Mouse (Mus musculus): ENCODE results near the gene Grin1.
A peak's percentile ranks its signal among the peaks of the same experiment; 100 is the strongest.

The Grin1 gene

GRCm38 (mm10) chr2:25287927-25288649 lies 30.9 kb downstream of the Grin1 start, which contains the start of gene Tmem210:
Gene Tmem210 (plus strand): TSS chr2:25288145.
- DNase-seq (ENCODE audit: low read depth, low spot score) = no peak

DNA sequence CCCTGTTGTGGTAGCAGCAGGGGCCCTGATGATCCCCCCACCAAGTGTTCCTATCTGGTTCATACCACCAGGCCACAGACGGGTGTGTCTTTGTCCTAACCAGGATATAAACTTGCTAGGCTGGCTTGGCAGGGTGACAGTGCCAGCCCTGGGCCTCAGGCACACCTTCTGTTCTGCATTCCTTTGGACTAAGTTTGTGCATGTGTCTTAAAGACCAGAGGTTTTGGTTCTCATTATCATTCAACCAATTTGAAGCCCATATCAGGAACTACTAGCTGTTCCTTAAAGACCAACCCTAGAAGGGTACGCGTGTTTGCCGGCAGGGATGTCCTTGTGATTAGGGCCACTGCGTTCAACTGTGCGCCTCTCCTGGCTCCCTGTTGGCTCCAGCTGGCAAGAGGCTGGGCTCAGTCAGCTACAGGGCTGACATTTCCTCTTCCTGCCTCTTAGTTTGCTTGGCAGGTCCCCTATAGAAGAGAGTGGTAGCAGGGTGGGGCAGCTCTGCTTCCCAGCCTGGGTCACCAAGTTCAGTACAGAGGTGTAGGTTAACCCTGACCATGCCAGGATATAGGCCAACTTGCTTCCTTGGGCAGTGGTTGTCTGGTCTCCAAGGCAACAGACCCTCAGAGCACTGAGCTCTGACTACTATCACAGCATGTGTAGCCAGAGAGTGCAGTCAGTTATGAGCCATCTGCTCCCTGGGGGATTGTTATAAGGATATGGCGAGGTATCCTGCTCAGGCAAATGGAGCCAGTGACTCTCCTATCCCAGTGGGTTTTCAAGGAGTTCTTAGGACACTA lies 31.9 kb downstream of the Grin1 start:
- no peak for DNase-seq (ENCODE audit: low read depth, low spot score)

DNA sequence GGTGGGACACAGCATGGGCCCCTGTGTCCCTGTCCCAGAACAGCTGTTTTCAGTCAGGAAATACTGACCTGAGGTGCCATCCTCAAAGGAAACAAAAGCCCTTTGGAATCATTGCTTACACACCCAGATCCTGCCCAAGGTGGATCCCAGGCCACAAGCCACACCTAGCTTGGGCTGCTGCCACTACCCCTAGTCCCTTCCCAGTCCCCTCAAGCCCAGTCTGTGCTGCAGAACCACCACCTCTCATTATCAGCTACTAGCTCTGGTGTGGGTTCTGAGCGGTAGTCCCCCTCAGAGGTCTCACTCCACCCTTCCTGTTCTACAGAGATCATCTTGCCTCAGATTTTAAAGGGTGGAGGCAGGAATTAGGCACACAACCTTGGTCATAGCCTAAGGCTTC lies 32.7 kb downstream of the Grin1 start:
- no peak for DNase-seq (ENCODE audit: low read depth, low spot score)

DNA sequence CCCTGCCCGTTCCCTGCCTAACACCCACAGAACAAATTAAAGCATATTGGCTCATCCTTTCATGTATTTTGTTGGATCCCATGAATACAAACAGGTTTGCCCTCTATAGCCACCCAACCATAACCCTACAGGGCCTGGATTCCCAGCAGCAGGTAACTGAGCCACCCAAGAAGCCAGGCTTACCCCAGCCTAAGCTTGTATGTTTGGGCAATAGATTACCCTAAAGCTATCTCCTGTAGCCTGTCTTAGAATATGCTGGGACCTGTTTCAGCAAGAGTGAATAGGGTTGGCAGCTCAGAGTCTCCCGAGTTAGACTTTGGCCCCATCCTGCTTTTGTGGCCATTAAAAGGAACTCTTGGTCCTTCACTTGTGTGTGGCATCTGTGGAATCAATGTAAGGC lies 33.4 kb downstream of the Grin1 start:
- no peak for DNase-seq (ENCODE audit: low read depth, low spot score)

DNA sequence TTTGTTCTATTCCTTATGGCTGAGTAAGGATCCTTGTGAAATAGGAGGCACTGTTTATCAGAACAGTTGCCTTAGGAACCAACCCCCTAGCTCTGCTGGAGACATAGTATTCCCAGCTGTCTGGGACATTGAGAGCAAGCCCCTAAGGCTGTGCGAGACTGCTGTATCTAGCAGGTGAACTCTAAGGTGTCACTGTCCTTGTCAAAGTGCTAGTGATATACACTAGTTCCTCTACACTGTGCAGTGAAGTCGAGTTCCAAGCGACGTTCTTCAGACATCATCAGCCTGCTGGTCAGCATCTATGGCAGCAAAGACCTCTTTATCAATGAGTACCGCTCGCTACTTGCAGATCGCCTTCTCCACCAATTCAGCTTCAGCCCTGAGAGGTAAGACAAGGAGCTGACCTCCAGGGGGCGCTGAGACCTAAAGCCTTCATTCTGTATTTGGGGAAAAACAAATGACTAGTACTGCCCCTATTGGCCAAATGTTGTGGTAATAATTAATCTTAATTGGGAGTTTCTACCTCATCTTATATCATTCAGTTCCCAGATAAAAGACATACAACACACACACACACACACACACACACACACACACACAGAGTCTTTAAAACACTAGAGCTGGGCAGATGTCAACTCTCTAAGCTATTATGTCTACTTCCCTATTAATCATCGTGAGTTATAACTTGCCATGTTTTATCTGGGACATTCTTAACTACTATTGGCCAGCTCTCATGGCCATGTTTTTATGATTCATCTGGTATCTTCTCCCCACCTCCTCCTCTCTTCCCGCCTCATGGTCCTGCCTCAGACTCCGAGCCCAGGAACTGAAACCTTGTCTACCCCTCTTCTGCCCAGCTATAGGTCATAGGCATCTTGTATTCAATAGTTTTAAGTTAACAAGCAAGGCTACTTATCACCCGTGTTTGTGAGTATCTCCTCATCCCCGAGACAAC lies 39.8 kb downstream of the Grin1 start:
- DNase-seq (ENCODE audit: low read depth, low spot score) = peak; percentile 65

DNA sequence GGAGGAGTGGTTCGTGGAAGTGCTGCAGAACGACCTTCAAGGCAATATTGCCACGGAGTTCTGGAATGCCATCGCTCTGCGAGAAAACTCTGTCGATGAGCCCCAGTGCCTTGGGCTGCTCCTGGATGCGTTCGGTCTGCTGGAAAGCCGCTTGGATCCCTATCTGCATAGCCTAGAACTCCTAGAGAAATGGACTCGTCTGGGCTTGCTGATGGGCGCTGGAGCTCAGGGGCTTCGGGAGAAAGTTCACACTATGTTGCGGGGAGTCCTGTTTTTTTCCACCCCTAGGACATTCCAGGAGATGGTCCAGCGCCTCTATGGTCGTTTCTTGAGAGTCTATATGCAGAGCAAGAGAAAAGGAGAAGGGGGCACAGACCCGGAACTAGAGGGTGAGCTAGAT lies 46.0 kb downstream of the Grin1 start:
- DNase-seq (ENCODE audit: low read depth, low spot score) = no peak

DNA sequence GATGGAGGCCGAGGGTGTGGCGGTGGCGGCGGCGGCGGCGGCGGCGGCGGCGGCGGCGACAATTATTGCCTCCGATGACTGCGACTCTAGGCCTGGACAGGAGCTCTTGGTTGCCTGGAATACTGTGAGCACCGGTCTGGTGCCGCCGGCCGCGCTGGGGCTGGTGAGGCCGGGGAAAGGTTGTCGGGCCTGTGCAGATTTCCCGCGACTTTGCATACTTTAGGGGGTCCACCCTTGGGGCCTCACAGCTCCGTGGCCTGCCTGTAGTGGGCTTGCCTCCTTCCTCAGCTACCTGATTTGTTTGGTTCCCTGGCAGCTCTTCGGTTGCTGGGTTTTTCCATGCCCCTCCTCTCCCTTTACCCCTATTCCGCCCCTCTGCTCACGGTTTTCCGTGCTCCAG lies 46.5 kb downstream of the Grin1 start:
- no peak for DNase-seq (ENCODE audit: low read depth, low spot score)

GRCm38 (mm10) chr2:25271827-25272511 lies 47.0 kb downstream of the Grin1 start, which contains the start of the genes Ssna1 and Anapc2:
Gene Ssna1 (minus strand): TSS chr2:25272438.
Gene Anapc2 (plus strand): TSS chr2:25272478.
- peak; percentile 91 for DNase-seq (ENCODE audit: low read depth, low spot score)

DNA sequence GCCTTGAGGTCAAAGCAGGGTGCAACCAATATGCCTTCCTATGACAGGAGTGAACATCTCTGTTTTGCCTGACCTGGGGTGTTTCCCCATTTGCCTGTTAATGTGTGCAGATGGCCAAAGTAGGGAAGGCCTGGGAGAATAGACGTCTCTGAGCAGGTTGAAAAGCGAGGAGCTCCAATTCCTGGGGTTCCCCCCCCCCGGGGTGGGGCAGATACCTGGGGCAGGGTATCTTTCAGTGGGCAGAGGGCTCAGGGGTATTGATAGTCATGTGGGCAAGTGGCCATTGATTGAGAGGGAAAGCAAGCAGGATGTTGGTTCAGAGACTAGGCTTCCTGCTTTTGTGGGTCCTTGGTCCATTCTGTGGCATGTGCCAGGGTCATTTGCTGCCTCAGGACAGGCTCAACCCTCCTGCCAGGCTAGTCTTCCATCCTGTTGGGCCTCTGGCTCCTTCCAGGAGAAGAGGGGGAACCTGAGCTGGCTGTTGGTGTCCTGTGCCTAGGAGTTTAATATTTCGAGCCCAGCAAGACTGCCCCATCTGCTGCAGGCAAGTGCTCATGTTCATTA lies 51.2 kb downstream of the Grin1 start:
- no peak for DNase-seq (ENCODE audit: low read depth, low spot score)

- DNase-seq (ENCODE audit: low read depth, low spot score) = no peak
These were observed 51.7 kb downstream of the Grin1 start for GRCm38 (mm10) chr2:25267241-25267640.

DNA sequence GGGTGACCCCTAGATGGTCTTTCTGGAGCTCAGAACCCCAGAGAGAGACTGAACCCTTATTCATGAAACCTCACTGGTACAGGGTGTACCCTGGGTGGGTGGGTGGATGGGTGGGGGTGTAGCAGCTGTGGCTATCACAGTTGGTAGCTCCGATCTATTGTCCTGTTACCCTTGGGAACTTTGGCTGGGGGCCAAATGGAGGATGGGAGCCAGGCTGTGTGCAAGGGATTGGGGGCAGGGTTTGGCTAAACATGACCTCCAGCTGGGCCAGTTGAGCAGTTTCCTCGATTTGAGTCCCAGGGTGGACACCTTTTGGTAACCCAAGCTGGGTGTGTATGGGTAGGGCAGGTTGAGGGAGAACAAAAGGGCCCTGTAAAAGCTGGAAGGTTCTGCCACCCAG lies 52.3 kb downstream of the Grin1 start:
- DNase-seq (ENCODE audit: low read depth, low spot score) = no peak

DNA sequence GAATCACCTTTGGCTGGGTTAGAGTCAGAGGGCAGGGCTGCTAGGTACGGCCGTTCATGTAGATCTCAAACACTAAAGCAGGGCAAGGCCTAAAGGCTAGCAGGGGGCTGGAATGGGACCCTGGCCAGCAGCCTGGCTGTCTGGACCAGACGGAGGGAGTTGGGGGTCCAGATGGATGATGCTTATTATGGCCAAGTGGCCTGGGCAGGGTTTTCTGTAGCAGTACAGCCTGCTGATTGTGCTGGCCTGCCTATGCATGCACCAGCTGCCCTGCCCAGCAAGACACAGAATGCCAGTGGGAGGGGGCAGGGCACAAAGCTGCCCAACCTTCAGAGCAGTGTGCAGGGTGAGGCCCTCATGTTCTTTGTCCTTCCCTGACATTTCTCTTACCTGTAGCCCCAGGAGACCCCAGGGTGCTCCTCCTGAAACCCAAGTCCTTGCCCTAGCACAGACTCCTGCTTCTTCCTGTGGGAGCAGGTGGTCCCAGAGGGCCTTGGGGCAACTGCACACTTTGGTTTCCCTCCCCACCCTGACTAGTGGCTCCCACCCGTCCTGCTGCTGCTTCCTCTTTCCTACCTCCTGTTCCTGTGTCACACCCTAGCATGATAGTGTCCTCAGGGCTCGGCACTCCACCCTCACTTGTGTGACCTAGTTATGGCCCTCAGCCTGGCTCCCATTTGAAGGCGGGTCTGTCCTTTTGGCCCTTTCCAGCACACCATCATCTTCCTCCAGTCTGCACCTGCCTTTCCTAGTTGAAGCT lies 52.9 kb downstream of the Grin1 start:
- DNase-seq (ENCODE audit: low read depth, low spot score) = no peak

- no peak for DNase-seq (ENCODE audit: low read depth, low spot score)
These were observed 54.1 kb downstream of the Grin1 start for GRCm38 (mm10) chr2:25264851-25265250.

GRCm38 (mm10) chr2:25264286-25264660 lies 54.7 kb downstream of the Grin1 start:
- DNase-seq (ENCODE audit: low read depth, low spot score) = no peak

GRCm38 (mm10) chr2:25263623-25264285 lies 55.2 kb downstream of the Grin1 start:
- no peak for DNase-seq (ENCODE audit: low read depth, low spot score)

DNA sequence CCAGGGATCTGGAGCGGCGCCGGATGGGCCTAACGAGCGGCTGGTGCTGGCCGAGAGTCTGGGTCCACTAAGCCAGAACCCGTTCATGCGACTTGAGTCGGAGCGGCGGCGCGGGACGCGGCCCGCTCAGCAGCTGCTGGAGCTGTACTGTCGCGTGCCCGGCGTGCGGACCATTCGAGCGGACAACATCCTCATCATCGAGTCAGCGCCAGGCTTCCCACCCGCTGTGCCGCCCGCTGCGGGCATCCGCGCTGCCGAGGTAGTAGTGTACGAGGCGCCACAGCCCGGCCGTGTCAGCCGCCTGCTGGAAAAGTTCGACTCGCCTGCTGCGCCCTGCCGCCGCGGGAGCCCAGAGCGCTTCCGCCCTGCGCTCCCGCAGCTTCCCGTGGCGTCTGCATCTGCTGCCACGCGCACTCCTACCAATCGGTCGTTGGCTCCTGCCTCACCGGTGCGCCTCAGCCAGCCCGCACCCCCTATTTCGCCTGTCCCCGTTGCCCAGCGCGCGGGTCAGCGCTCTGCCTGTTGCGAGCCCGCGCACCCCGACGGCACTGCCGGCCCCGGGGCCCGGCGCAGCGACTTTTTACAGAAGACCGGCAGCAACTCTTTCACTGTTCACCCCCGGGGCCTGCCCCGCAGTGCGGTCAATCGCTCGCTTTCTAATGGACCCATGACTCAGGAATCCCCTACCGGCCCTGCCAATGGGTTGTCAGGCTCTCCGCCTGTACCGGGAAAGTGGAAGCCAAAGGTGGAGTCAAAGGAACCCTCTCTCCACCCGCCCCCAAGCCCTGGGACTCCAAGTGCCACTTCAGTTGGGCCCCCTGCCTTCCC lies 56.0 kb downstream of the Grin1 start:
- DNase-seq (ENCODE audit: low read depth, low spot score) = no peak

DNA sequence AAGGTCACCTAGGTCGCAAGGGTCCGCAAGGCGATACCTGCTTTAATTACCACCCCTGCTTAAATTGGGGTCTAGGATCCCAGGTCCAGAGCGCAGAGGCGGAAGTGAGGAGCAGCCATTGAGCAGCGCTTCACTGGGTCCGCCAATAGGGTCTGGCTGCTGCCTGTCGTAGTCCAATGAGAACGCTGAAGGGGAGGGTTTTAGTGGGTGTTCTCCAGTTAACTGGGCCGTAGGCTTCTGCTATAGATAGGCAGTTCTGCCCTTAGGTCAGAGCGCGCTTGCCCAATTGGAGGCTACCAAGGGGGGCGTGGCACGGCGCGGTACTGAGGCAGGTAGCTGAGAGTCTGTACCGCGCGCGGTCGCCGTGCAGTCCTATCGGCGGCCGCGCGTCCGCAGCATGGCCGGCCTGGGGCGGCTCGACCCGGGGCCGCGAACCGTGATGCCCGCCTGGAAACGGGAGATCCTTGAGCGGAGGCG lies 56.7 kb downstream of the Grin1 start, which contains the start of gene Tprn:
Tprn (plus strand) TSS at position 328 of the 477 bp plus-strand sequence.
- peak; percentile 93 for DNase-seq (ENCODE audit: low read depth, low spot score)

DNA sequence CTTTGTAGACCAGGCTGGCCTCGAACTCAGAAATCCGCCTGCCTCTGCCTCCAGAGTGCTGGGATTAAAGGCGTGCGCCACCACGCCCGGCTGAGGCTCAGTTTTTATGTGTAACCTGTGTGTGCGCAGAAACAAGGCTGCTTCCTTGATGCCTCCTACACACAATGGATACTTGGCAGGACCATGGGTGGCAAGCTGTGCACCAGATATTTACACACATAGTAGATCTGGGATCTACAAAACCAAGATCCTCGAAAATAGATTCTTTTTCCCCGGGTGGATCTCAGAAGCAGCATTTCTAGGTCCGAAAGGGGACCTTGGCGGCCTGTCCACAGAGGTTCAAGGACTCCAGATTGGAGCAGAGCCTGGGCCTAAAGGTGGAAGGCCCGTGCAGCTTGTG lies 57.1 kb downstream of the Grin1 start:
- DNase-seq (ENCODE audit: low read depth, low spot score) = no peak

All from WW6 (cell line).